Mouse (Mus musculus): ENCODE measurements around the gene Stard3. TPM values are rescaled to one million over a fixed set of nuclear protein-coding genes. Genes with fewer than 3 reads are reported as not detected.

Gene Stard3
- polyA plus RNA-seq, 1 experiment from 2014 or later = 45.7 TPM

DNA sequence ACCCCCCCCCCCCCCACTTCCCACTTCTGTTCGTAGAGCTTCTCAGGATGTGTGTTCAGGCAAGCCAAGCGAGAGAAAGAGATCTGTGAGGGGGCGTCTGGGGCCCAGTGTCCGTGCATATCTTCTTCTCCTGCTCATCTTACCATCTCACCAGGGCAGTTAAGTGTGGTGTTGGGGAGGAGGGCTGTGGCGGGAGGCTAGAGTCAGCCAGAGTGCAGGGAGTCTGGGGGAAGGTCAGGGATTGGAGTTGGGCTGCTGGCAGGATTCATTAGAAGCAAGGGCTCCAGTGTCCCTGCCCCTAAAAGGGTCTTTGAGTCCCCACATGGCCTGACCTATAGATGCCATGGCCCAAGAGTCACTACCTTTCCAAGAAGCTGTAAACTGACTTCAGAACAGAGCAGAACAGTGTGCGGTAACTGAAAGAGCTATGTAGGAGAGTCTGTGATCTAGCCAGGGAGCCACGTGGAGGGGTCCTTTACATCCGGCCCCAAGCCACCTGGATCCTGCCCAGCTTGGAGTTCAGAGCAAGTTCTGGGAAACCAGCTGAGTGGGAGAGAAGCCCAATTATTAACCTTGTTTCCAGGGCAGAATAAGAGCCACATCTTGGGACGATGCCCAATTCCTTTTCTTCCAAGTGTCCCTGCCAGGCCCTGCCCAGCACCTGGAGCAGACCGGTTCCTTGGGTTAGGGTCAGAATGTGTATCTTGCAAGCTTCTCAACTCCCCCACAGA, 34.9 kb upstream of the Stard3 start:
- H3K9ac ChIP-seq = no peak overlapping the region
- peaks cover 18% of the 10 kb centered on the region for H3K4me1 ChIP-seq
- under 1% methylated on average over 10 of the region's 10 CpGs for WGBS
- H3K27me3 ChIP-seq (replicated peaks) = peaks cover 98% of the 10 kb centered on the region
- H3K36me3 ChIP-seq = no peaks in the 10 kb centered on the region
- ATAC-seq (ENCODE audit: low FRiP score, low read depth) = no peak
- H3K4me3 ChIP-seq = no peak overlapping the region
- no peaks in the 10 kb centered on the region for H3K9me3 ChIP-seq
- H3K27ac ChIP-seq = no peak overlapping the region
- H3K4me2 ChIP-seq (replicated peaks) = no peak overlapping the region

DNA sequence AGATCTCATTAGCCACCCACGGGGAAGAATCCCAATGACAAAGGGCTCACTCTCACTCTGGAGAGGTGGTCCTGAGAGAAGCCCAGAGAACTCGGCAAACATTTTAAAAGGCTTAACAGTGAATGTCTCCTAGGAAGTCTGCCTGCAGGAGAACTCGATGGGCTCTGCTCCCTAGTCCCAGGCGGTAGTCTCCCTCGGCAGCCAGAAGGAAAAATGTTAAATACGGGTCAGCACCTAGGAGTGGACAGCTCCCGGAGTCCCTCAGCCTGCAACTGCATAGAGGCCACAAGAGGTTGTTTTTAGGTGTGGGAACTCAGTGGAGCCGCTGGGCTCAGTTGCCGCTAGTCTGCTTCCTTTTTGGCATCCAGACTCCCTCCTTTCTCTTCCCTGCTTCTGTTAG, 34.2 kb upstream of the Stard3 start:
- 0% methylated on average over 9 of the region's 9 CpGs for WGBS
- H3K27me3 ChIP-seq (replicated peaks) = peaks cover 98% of the 10 kb centered on the region
- no peak overlapping the region for H3K4me3 ChIP-seq
- H3K4me2 ChIP-seq (replicated peaks) = no peak overlapping the region
- no peak overlapping the region for H3K9ac ChIP-seq
- peaks cover 23% of the 10 kb centered on the region for H3K4me1 ChIP-seq
- no peaks in the 10 kb centered on the region for H3K9me3 ChIP-seq
- no peak overlapping the region for H3K27ac ChIP-seq
- ATAC-seq (ENCODE audit: low FRiP score, low read depth) = no peak
- no peaks in the 10 kb centered on the region for H3K36me3 ChIP-seq

DNA sequence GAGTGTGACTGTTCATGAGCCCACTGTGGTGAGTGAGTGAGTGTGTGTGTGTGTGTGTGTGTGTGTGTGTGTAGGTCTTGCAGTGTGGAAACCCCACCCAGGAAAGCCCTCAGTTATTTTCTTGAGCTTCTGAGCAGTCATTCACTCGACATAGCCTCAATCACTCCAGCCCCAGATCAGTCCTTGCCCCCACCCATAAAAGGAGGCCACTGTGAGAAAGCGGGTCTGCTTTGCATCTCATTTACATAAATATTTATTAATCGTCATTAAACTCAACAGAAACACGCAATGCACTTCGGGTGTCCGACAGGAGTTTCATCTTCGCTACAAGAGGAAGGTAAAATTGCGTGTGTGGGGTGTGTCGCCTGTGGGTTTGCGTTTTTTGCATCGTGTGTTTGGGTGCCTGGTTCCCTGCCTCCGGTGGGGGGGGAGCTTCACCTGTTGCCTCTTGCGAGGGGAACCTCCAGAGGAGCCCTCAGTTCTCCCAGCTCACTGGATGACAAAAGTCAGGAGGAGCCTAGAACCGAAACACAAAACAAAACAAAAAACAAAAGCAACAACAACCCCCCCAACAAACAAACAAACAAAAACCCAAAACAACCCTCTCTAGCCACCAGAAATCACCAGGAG, 32.9 kb upstream of the Stard3 start:
- Histone ChIP-seq H3K36me3 (no peaks in the 10 kb centered on the region), H3K4me3 (no peak overlapping the region), H3K4me1 (peaks cover 28% of the 10 kb centered on the region), H3K9me3 (no peaks in the 10 kb centered on the region), H3K27me3 (replicated peaks) (peaks cover 98% of the 10 kb centered on the region), H3K9ac (no peak overlapping the region), H3K4me2 (replicated peaks) (peak overlapping the region; percentile 33; the same call in 1 of the 2 replicates), H3K27ac (no peak overlapping the region)
- 2% methylated on average over 14 of the region's 14 CpGs for WGBS
- ATAC-seq (ENCODE audit: low FRiP score, low read depth) = no peak

DNA sequence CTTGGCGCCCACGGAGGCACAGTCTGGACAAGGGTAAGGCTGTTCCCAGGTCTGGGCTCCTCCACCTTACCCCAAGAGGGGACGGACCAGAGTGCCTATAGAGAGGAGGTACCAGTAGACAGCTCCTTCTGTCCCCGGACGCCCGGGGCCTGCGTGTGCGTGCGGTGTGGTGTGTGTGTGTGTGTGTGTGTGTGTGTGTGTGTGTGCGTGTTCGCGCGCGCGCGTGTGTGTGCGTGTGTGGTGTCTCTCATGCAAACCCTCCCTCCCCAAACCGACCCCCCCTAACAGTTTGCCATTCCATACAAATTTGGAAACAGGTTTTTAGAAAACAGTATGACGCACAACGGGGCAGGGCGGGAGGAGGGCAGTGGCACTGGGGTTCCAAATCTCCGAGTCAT, 32.3 kb upstream of the Stard3 start:
- Histone ChIP-seq H3K4me3 (0 out of 2 replicates have a peak overlapping the region, but pooled peaks have one; percentile 13), H3K4me2 (replicated peaks) (peak overlapping the region; percentile 33)

DNA sequence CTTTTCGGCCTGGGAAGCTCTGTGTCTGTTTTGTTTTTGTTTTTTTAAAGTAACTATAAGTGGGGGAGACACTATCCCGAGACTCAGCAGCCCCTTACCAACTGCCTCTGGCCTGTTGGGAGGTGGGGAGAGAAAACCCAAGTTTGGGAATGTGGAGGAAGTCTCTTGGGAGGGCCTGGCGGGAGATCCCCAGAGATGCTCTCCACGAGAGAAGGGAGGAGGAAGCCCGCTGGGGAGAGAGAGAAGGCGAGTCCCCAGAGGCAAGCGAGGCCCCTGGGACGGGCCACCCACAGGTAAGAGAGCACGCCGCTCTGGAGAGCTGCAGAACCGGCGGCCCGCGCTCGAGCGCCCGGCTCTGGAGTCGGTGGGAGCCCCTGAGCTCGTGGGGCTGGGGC, 31.4 kb upstream of the Stard3 start:
- Histone ChIP-seq H3K36me3 (no peaks in the 10 kb centered on the region), H3K27ac (no peak overlapping the region), H3K27me3 (replicated peaks) (peaks cover 98% of the 10 kb centered on the region), H3K9ac (0 out of 2 replicates have a peak overlapping the region, but pooled peaks have one; percentile 55), H3K4me2 (replicated peaks) (peak overlapping the region; percentile 55), H3K4me1 (peaks cover 29% of the 10 kb centered on the region), H3K9me3 (no peaks in the 10 kb centered on the region), H3K4me3 (peak overlapping the region; percentile 44)
- under 1% methylated on average over 19 of the region's 19 CpGs for WGBS
- ATAC-seq (ENCODE audit: low FRiP score, low read depth) = no peak

More for the DNA sequence above, 32.3 kb upstream of the Stard3 start:
- WGBS = 2% methylated on average over 22 of the region's 22 CpGs
- no peaks in the 10 kb centered on the region for H3K9me3 ChIP-seq
- peaks cover 98% of the 10 kb centered on the region for H3K27me3 ChIP-seq (replicated peaks)
- H3K27ac ChIP-seq = no peak overlapping the region
- ATAC-seq (ENCODE audit: low FRiP score, low read depth) = no peak
- no peak overlapping the region for H3K9ac ChIP-seq
- H3K36me3 ChIP-seq = no peaks in the 10 kb centered on the region
- peaks cover 29% of the 10 kb centered on the region for H3K4me1 ChIP-seq

DNA sequence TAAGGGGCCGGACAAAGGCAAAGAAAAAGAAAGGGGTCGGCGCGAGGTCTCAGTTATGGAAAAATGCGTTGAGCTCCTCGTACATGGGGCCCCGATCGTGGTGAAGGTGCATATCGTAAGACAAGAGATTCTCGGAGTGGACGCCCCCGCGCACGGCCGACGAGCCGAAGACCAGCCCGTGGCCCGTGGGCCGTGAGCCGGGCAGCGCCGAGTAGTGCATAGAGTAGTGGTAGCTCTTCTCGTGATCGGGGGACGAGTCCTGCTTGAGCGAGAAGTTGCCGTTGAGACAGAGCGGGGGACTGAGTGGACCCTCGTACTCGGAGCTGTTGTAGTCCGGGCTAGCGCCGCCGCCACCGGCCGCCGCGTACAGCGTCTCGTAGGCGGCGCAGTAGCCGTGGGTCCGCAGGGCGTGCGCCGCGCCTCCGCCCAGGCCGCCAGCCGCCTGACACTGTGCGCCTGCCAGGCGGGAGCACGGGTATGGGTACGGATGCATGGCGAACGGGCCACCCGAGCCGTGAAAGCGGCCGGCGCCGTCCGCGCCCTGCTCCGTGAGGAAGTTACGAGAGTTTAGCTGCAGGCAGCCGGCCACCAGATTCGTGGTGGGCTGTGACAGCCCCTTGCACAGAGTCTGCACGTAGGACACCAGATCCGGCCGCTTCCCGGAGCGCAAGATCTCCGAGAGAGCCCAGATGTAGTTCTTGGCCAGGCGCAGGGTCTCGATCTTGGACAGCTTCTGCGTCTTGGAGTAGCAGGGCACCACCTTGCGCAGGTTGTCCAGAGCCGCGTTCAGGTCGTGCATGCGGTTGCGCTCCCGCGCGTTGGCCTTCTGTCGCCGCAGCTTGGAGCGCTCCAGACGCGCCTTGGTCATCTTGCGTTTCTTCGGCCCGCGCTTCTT, 30.8 kb upstream of the Stard3 start:
- ATAC-seq (ENCODE audit: low FRiP score, low read depth) = no peak
- Histone ChIP-seq H3K27ac (no peak overlapping the region), H3K4me2 (replicated peaks) (peak overlapping the region; percentile 55), H3K4me3 (peak overlapping the region; percentile 44), H3K9me3 (no peaks in the 10 kb centered on the region), H3K9ac (peak overlapping the region; percentile 55), H3K4me1 (peaks cover 29% of the 10 kb centered on the region), H3K27me3 (replicated peaks) (peaks cover 98% of the 10 kb centered on the region), H3K36me3 (no peaks in the 10 kb centered on the region)
- under 1% methylated on average over 97 of the region's 97 CpGs for WGBS

DNA sequence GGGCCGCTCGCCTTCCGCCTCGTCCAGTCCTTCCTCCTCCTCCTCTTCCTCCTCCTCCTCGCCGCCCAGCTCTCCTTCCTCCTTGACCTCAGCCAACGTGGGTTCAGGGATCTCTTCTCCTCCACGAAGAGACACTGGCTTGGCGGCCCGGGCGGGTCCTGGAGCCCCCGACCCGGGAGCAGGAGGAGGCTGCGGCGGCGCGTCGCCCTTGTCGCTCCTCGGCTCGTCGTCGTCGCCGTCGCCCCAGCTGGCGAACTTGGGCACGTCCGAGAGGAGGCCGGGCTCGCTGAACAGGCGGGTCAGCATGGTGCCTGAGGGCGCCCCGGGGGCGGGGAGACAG, 30.2 kb upstream of the Stard3 start:
- H3K9me3 ChIP-seq = no peaks in the 10 kb centered on the region
- under 1% methylated on average over 35 of the region's 35 CpGs for WGBS
- H3K27me3 ChIP-seq (replicated peaks) = peaks cover 98% of the 10 kb centered on the region
- peak overlapping the region; percentile 44 for H3K4me3 ChIP-seq
- H3K4me1 ChIP-seq = peaks cover 29% of the 10 kb centered on the region
- no peak overlapping the region for H3K27ac ChIP-seq
- no peaks in the 10 kb centered on the region for H3K36me3 ChIP-seq
- H3K9ac ChIP-seq = peak overlapping the region; percentile 55
- peak overlapping the region; percentile 55 for H3K4me2 ChIP-seq (replicated peaks)
- no peak for ATAC-seq (ENCODE audit: low FRiP score, low read depth)

DNA sequence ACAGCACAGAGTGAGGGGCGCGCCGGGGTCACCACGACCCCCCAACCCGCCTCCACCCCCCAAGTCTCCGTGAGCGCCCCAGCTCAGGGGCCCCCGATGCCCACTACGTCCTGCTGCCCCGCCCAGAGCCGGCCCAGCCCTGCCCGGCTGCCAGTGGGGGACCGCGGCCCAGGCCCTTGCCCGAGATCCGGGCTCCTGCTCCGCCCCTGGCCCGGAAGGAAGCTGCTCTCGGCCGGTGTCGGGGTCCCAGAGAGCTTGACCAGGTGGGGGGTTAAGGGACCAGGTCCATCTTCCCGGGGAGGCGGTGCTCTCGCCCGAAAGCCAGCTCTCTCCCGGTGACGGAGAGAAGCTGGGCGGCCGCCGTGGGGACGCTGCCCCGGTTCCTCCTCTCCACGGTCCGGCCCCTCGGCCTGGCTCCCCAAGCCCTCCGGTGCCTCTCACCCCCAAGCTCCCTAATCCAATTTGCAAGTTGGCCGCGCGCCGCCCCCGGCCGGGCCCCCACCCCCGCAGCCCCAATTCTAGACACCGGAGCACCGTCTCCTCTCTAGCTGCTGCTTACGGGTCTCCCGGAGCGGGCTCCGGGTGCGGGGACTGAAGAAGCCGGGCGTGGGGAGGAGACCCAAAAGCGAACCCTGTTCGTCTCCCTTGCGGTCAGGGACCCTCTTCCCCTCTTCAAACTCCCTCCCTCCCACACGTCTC, 29.6 kb upstream of the Stard3 start:
- ATAC-seq (ENCODE audit: low FRiP score, low read depth) = no peak
- Histone ChIP-seq H3K27me3 (replicated peaks) (peaks cover 98% of the 10 kb centered on the region), H3K4me3 (peak overlapping the region; percentile 44), H3K4me2 (replicated peaks) (peak overlapping the region; percentile 55), H3K9ac (peak overlapping the region; percentile 55), H3K9me3 (no peaks in the 10 kb centered on the region), H3K36me3 (no peaks in the 10 kb centered on the region), H3K4me1 (peaks cover 30% of the 10 kb centered on the region), H3K27ac (no peak overlapping the region)
- under 1% methylated on average over 56 of the region's 56 CpGs for WGBS

DNA sequence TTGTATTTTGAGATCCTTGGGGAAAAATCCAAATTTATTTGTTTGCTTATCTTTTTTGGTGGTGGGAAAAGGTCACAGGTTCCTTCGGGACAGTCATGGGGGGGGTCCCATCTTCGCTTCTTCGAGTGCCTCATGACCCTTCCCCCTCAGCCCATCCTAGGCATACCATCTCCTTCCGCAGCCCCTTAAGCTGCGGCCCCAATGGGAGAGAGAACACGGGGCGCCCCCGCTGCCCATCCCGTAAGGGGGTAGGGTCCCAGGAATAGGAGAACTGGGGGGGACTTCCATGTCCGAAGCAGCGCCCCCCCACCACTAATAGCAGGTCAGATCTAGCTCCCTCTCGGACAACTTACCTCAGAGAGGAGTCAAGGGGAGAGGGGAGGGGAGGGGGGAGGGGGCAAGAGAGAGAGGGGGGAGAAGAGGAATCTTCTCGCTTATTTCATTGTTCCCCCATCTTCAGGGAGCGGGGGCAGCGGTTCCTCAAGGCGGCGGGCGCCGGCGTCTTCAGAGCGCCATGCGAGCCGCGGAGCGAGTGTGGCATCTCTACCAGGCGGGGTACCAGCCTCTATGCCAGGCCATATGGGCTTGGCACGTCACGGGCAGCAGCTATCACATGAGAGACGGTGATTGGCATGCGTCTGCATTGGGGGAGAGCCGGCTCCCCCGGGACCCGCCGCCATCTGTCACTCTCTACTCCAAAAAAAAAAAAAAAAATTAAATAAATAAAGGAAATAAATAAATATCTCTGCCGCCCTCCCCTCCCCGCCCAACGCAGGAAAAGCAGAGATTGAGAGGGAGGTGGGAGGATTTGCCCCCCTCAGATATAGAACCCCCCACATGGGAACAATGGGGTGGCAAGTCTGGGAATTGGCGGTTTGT, 28.8 kb upstream of the Stard3 start, which contains the start of gene Neurod2:
Neurod2 (minus strand) TSS at position 568 of the 879 bp plus-strand sequence.
- H3K36me3 ChIP-seq = no peaks in the 10 kb centered on the region
- H3K9me3 ChIP-seq = no peaks in the 10 kb centered on the region
- peak within 1 kb of the TSS; percentile 55 for H3K9ac ChIP-seq
- peaks cover 98% of the 10 kb centered on the region for H3K27me3 ChIP-seq (replicated peaks)
- ATAC-seq (ENCODE audit: low FRiP score, low read depth) = no peak
- no peak within 1 kb of the TSS for H3K27ac ChIP-seq
- H3K4me1 ChIP-seq = peaks cover 38% of the 10 kb centered on the region
- H3K4me3 ChIP-seq = peak within 1 kb of the TSS; percentile 44
- peak within 1 kb of the TSS; percentile 55 for H3K4me2 ChIP-seq (replicated peaks)
- WGBS = 1% methylated on average over 38 of the region's 38 CpGs

DNA sequence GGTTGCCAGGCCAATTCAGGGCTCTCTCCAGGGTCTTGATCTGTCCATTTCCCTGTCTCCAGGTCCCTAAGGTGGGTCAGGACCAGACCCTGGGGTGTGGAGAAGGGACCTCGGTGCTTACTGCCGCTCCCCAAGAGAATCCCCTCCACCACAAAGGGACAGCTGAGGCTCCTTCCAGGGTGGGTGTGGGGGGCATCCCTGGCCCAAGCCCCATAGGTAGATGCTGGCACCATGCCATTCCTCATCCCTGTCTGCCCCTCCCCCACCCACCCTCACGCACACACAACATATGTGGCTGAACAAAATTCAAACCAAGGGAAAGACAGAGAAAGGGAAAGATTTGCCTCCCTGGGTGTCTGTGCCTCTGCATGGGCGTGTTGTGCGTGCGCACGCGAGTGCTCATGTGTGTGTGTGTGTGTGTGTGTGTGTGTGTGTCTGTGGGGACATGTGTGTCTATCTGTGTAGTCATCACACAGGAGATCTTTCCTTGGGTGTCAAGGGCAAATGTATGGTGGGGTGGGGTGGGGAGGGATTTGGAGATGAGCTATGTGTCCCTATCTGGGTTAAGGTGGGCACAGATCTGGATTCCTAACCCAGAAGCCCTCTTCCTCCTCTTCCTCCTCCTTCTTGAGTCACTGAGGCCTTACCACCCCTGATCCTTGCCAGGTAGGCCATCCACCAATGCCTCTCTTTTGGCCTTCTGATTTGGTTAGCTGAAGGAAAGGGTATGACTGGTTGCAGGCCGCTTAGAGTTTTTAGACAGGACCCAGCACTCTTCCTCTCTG, 28.0 kb upstream of the Stard3 start:
- 28% methylated on average over 9 of the region's 9 CpGs for WGBS
- Histone ChIP-seq H3K36me3 (no peaks in the 10 kb centered on the region), H3K4me1 (peaks cover 46% of the 10 kb centered on the region), H3K9ac (no peak overlapping the region), H3K4me3 (no peak overlapping the region), H3K4me2 (replicated peaks) (peak overlapping the region; percentile 24; the same call in 1 of the 2 replicates), H3K27me3 (replicated peaks) (peaks cover 98% of the 10 kb centered on the region), H3K27ac (no peak overlapping the region), H3K9me3 (no peaks in the 10 kb centered on the region)
- ATAC-seq (ENCODE audit: low FRiP score, low read depth) = no peak

All from neural tube, embryonic 12.5 days (tissue).